In genomic region chr4:98009966-98010365, GRCm38 (mm10) we compare ENCODE assay signal across 30 mouse cellular contexts.
A peak's percentile ranks its signal among the peaks of the same experiment; 100 is the strongest.
DNase-seq lines count a peak whose midpoint lies in the region; ATAC-seq and TF ChIP-seq lines count a peak whose summit lies in the region.
"Had no signal": no experiment of that assay in that cellular context is flagged by ENCODE, and none has a peak within 500 bp of the region (broad histone marks: within the 10 kb centered on the region; RNA-seq: fewer than 3 reads in every experiment).

No protein-coding gene starts in this region.

- H3K4me2 ChIP-seq in heart, embryonic 16.5 days (ENCODE audit: low read depth, low read length) = no peak overlapping the region
- H3K4me2 ChIP-seq: heart, embryonic 11.5 days; intestine, embryonic 15.5 days; liver, embryonic 12.5 days; midbrain, embryonic 13.5 days had no signal

- ATAC-seq in heart, embryonic 16.5 days (replicated peaks; ENCODE audit: extremely low read depth, insufficient read depth, low FRiP score) = no peak
- ATAC-seq: activated CD4-positive, CD25-positive, alpha-beta regulatory T cell, adult 4 months; intestine, embryonic 15.5 days; liver, embryonic 12.5 days; lung, postnatal 0 days; midbrain, embryonic 13.5 days had no signal

- no peak for TF ChIP-seq CTCF in layer of hippocampus, adult 2 months (conservative IDR thresholded peaks at IDR 0.05)

- H3K9me3 ChIP-seq in heart, embryonic 16.5 days (replicated peaks; ENCODE audit: control insufficient read depth, low read length) = no peaks in the 10 kb centered on the region
- no peaks in the 10 kb centered on the region for H3K9me3 ChIP-seq in heart, embryonic 10.5 days
- H3K9me3 ChIP-seq: intestine, embryonic 15.5 days; liver, embryonic 12.5 days; midbrain, embryonic 13.5 days had no signal

- no peaks in the 10 kb centered on the region for H3K27me3 ChIP-seq in heart, embryonic 16.5 days (ENCODE audit: control insufficient read depth, insufficient read depth, low read length)
- no peaks in the 10 kb centered on the region for H3K27me3 ChIP-seq in heart, embryonic 10.5 days (ENCODE audit: insufficient read depth, poor library complexity, severe bottlenecking)
- H3K27me3 ChIP-seq: CH12.LX; intestine, embryonic 15.5 days; liver, embryonic 12.5 days; midbrain, embryonic 13.5 days had no signal

- peak; percentile 55 to 57 for DNase-seq in cerebellum, postnatal 10 days
- DNase-seq in cerebellum, adult 8-10 months = no peak
- DNase-seq in heart, adult 11 months = peak; percentile 83
- no peak for DNase-seq in heart, adult 8-10 months (ENCODE audit: low spot score)
- no peak for DNase-seq in heart, embryonic 10.5 days (ENCODE audit: low spot score)
- DNase-seq in layer of hippocampus, adult 2 months (ENCODE audit: low spot score in 2 of 2) = no peak
- DNase-seq in layer of hippocampus, postnatal 25 days (ENCODE audit: extremely low spot score in 1 of 2, low spot score in 1 of 2) = no peak
- DNase-seq: adrenal gland, adult 2 months; adrenal gland, postnatal 36 days; cerebellum, postnatal 36 days; gastrocnemius, postnatal 36 days; kidney, adult 2 months; kidney, postnatal 36 days; layer of hippocampus, postnatal 36 days; left cerebral cortex, postnatal 4 days; lung, adult 18-20 months; right cerebral cortex, adult 18-20 months; spleen, adult 18-20 months; thymus, adult 18-20 months; thymus, postnatal 25 days had no signal

- 85% methylated on average over 2 of the region's 2 CpGs for WGBS in heart, embryonic 16.5 days
- 94% methylated on average over 2 of the region's 2 CpGs for WGBS in heart, embryonic 10.5 days

- H3K9ac ChIP-seq in heart, embryonic 16.5 days (ENCODE audit: low read length) = no peak overlapping the region
- H3K9ac ChIP-seq: intestine, embryonic 15.5 days; liver, embryonic 12.5 days; midbrain, embryonic 13.5 days had no signal

- peaks cover 9% of the 10 kb centered on the region for H3K36me3 ChIP-seq in heart, embryonic 16.5 days (ENCODE audit: control insufficient read depth, insufficient read depth)
- H3K36me3 ChIP-seq in heart, embryonic 10.5 days = peaks cover 8% of the 10 kb centered on the region; the same call in 1 of the 2 replicates
- H3K36me3 ChIP-seq: intestine, embryonic 15.5 days; liver, embryonic 12.5 days had no signal

- H3K4me1 ChIP-seq in heart, embryonic 16.5 days (ENCODE audit: control insufficient read depth, insufficient read depth, low read length) = peaks cover 15% of the 10 kb centered on the region
- H3K4me1 ChIP-seq in heart, embryonic 10.5 days = no peaks in the 10 kb centered on the region
- H3K4me1 ChIP-seq: liver, embryonic 12.5 days had no signal

- peak overlapping the region; percentile 46; the same call in 1 of the 2 replicates for H3K27ac ChIP-seq in heart, embryonic 16.5 days (ENCODE audit: low read length)
- H3K27ac ChIP-seq in heart, embryonic 10.5 days = no peak overlapping the region
- H3K27ac ChIP-seq in layer of hippocampus, adult 2 months = peak overlapping the region; percentile 64; the same call in 1 of the 2 replicates
- H3K27ac ChIP-seq: intestine, embryonic 15.5 days; liver, embryonic 12.5 days; macrophage; midbrain, embryonic 13.5 days; stomach, postnatal 0 days had no signal

- H3K4me3 ChIP-seq in heart, embryonic 16.5 days (ENCODE audit: low read length) = no peak overlapping the region
- no peak overlapping the region for H3K4me3 ChIP-seq in heart, embryonic 10.5 days
- H3K4me3 ChIP-seq in layer of hippocampus, adult 2 months = no peak overlapping the region
- H3K4me3 ChIP-seq: intestine, embryonic 15.5 days; liver, embryonic 12.5 days; midbrain, embryonic 13.5 days had no signal

Comparison
In these comparisons a context has a peak if more than half of its experiments do, and no peak if none do; other contexts are left out.
1. DNase-seq: peak in cerebellum, postnatal 10 days (2 of 2) and heart, adult 11 months (single experiment); none in cerebellum, adult 8-10 months (single experiment), heart, adult 8-10 months (single experiment), heart, embryonic 10.5 days (single experiment), layer of hippocampus, adult 2 months (0 of 2) and layer of hippocampus, postnatal 25 days (0 of 2).